Mouse (Mus musculus): ENCODE data around the gene Gm20737. TPM values are rescaled to one million over a fixed set of nuclear protein-coding genes. Genes with fewer than 3 reads are reported as not detected.

The Gm20737 gene
- polyA plus RNA-seq (2015; fragmentation: Nextera tagmentation; extraction: Ambion mirVana) = not detected in 2 replicates

GRCm38 (mm10) chrY:10535942-10536341, at the start of gene Gm20737:
TSS of gene Gm20737 (minus strand) at chrY:10536042.

GRCm38 (mm10) chrY:10553153-10553552, 17.3 kb upstream of the Gm20737 start, which contains the start of gene Gm21775:
TSS of gene Gm21775 (plus strand) at chrY:10553453.

Other genes with a start within 250 kb of the Gm20737 start
- gene Gm20834, start 211.5 kb downstream of the Gm20737 start, polyA plus RNA-seq (2015; fragmentation: Nextera tagmentation; extraction: Ambion mirVana) = not detected in 2 replicates
- not detected in 2 replicates for gene Gm28510, start 123.3 kb downstream of the Gm20737 start, polyA plus RNA-seq (2015; fragmentation: Nextera tagmentation; extraction: Ambion mirVana)
- gene Gm21775, start 17.4 kb upstream of the Gm20737 start, polyA plus RNA-seq (2015; fragmentation: Nextera tagmentation; extraction: Ambion mirVana) = not detected in 2 replicates
- gene Gm21900, start 80.3 kb upstream of the Gm20737 start, polyA plus RNA-seq (2015; fragmentation: Nextera tagmentation; extraction: Ambion mirVana) = not detected in 2 replicates
- not detected in 2 replicates for gene Gm20777, start 216.4 kb upstream of the Gm20737 start, polyA plus RNA-seq (2015; fragmentation: Nextera tagmentation; extraction: Ambion mirVana)

Measured in adrenal gland, postnatal 0 days (tissue).